In genomic region chr8:11114531-11114930, GRCm38 (mm10) we compare ENCODE assay signal across 20 mouse cellular contexts.
A peak's percentile ranks its signal among the peaks of the same experiment; 100 is the strongest.
DNase-seq lines count a peak whose midpoint lies in the region; ATAC-seq lines count a peak whose summit lies in the region.
"Had no signal": no experiment of that assay in that cellular context is flagged by ENCODE, and none has a peak within 500 bp of the region (broad histone marks: within the 10 kb centered on the region; RNA-seq: fewer than 3 reads in every experiment).

No protein-coding gene starts in this region.

- H3K36me3 ChIP-seq in embryonic facial prominence, embryonic 12.5 days, result no peaks in the 10 kb centered on the region
- H3K36me3 ChIP-seq in embryonic facial prominence, embryonic 10.5 days (replicated peaks), result no peaks in the 10 kb centered on the region
- no peaks in the 10 kb centered on the region for H3K36me3 ChIP-seq in kidney, embryonic 16.5 days (ENCODE audit: insufficient read depth, low read length)
- H3K36me3 ChIP-seq: kidney, embryonic 15.5 days; midbrain, embryonic 10.5 days; stomach, embryonic 15.5 days had no signal

- H3K4me2 ChIP-seq in embryonic facial prominence, embryonic 12.5 days (replicated peaks), result no peak overlapping the region
- no peak overlapping the region for H3K4me2 ChIP-seq in kidney, embryonic 16.5 days (replicated peaks; ENCODE audit: low read depth, low read length)
- H3K4me2 ChIP-seq: kidney, embryonic 15.5 days; stomach, embryonic 15.5 days had no signal

- 0 out of 2 replicates have a peak, but pooled peaks cover 10% of the 10 kb centered on the region for H3K4me1 ChIP-seq in embryonic facial prominence, embryonic 12.5 days
- H3K4me1 ChIP-seq in embryonic facial prominence, embryonic 10.5 days, result peaks cover 9% of the 10 kb centered on the region
- peaks cover 4% of the 10 kb centered on the region; the same call in 1 of the 2 replicates for H3K4me1 ChIP-seq in kidney, embryonic 16.5 days (ENCODE audit: insufficient read depth, low read length)
- H3K4me1 ChIP-seq: midbrain, embryonic 10.5 days had no signal

- H3K9ac ChIP-seq in embryonic facial prominence, embryonic 12.5 days, result no peak overlapping the region
- H3K9ac ChIP-seq in kidney, embryonic 16.5 days (replicated peaks; ENCODE audit: low read length), result no peak overlapping the region
- H3K9ac ChIP-seq: kidney, embryonic 15.5 days; stomach, embryonic 15.5 days had no signal

- WGBS in embryonic facial prominence, embryonic 12.5 days, result 52% methylated on average over 8 of the region's 8 CpGs
- 66% methylated on average over 8 of the region's 8 CpGs for WGBS in embryonic facial prominence, embryonic 10.5 days
- WGBS in kidney, embryonic 16.5 days, result 43% methylated on average over 8 of the region's 8 CpGs

- no peak for ATAC-seq in embryonic facial prominence, embryonic 12.5 days (ENCODE audit: insufficient number of reproducible peaks, insufficient read depth, low FRiP score, low TSS enrichment)
- ATAC-seq in megakaryocyte, adult 5-6 weeks (ENCODE audit: poor library complexity, severe bottlenecking), result no peak
- no peak for ATAC-seq in kidney, embryonic 16.5 days (ENCODE audit: low FRiP score, low TSS enrichment)
- ATAC-seq: hindbrain, postnatal 0 days; intestine, postnatal 0 days had no signal

- no peak for DNase-seq in embryonic facial prominence, embryonic 10.5 days (ENCODE audit: low spot score)
- peak; percentile 9 for DNase-seq in layer of hippocampus, adult 9-11 months
- DNase-seq in layer of hippocampus, postnatal 14 days (ENCODE audit: low spot score in 2 of 2), result no peak
- DNase-seq in frontal cortex, postnatal 10 days (ENCODE audit: low spot score in 2 of 2), result peak; percentile 18 to 23
- peak; percentile 49 for DNase-seq in telencephalon, adult 2 months (ENCODE audit: low read depth, low spot score)
- DNase-seq: adrenal gland, adult 2 months; cerebellum, adult 11-12 months; cerebellum, postnatal 14 days; left cerebral cortex, postnatal 4 days; lung, adult 18-20 months; lung, postnatal 36 days; thymus, adult 2 months had no signal

- H3K9me3 ChIP-seq in embryonic facial prominence, embryonic 12.5 days, result no peaks in the 10 kb centered on the region
- H3K9me3 ChIP-seq in embryonic facial prominence, embryonic 10.5 days, result no peaks in the 10 kb centered on the region
- H3K9me3 ChIP-seq in kidney, embryonic 16.5 days (ENCODE audit: low read length), result no peaks in the 10 kb centered on the region
- H3K9me3 ChIP-seq: kidney, embryonic 15.5 days; midbrain, embryonic 10.5 days; stomach, embryonic 15.5 days had no signal

- H3K27me3 ChIP-seq in embryonic facial prominence, embryonic 12.5 days, result no peaks in the 10 kb centered on the region
- H3K27me3 ChIP-seq in embryonic facial prominence, embryonic 10.5 days (replicated peaks; ENCODE audit: low read depth, poor library complexity, severe bottlenecking), result peaks cover 22% of the 10 kb centered on the region
- no peaks in the 10 kb centered on the region for H3K27me3 ChIP-seq in kidney, embryonic 16.5 days (ENCODE audit: insufficient read depth, low read length)
- H3K27me3 ChIP-seq: kidney, embryonic 15.5 days; stomach, embryonic 15.5 days had no signal

- H3K27ac ChIP-seq in embryonic facial prominence, embryonic 12.5 days, result peak overlapping the region; percentile 20; the same call in 1 of the 2 replicates
- H3K27ac ChIP-seq in embryonic facial prominence, embryonic 10.5 days (replicated peaks), result no peak overlapping the region
- no peak overlapping the region for H3K27ac ChIP-seq in kidney, embryonic 16.5 days (ENCODE audit: low read length)
- H3K27ac ChIP-seq: hindbrain, postnatal 0 days; kidney, embryonic 15.5 days; midbrain, embryonic 10.5 days; stomach, embryonic 15.5 days had no signal

- H3K4me3 ChIP-seq in embryonic facial prominence, embryonic 12.5 days, result no peak overlapping the region
- no peak overlapping the region for H3K4me3 ChIP-seq in embryonic facial prominence, embryonic 10.5 days
- H3K4me3 ChIP-seq in kidney, embryonic 16.5 days (ENCODE audit: low read length), result no peak overlapping the region
- H3K4me3 ChIP-seq: kidney, embryonic 15.5 days; midbrain, embryonic 10.5 days; stomach, embryonic 15.5 days had no signal

Comparison
In these comparisons a context has a peak if more than half of its experiments do, and no peak if none do; other contexts are left out.
1. DNase-seq: peak in layer of hippocampus, adult 9-11 months (single experiment), frontal cortex, postnatal 10 days (2 of 2) and telencephalon, adult 2 months (single experiment); none in embryonic facial prominence, embryonic 10.5 days (single experiment) and layer of hippocampus, postnatal 14 days (0 of 2).